Mouse (Mus musculus) neural tube, embryonic 15.5 days (tissue): Measurements from ENCODE around the gene Fcnb. TPM values are rescaled to one million over a fixed set of nuclear protein-coding genes. Genes with fewer than 3 reads are reported as not detected.

Source experiments
- ATAC-seq: fragments of 200-750 bp; cut with Nextera tagmentation; 2 replicates; pipeline ENCODE4 v1.8.0; 2017; ENCODE audit warnings: mild to moderate bottlenecking, moderate TSS enrichment, moderate library complexity; ENCODE audit not compliant: low FRiP score
- H3K27ac ChIP-seq: fragments of 300-500 bp; sonication (generic); replicated peaks from 2 replicates; pipeline ENCODE4 v1.5.1; 2015; ENCODE audit warnings: mild to moderate bottlenecking, inconsistent platforms
- H3K27me3 ChIP-seq: fragments of 300-500 bp; sonication (generic); replicated peaks from 2 replicates; pipeline ENCODE4 v1.6.1; 2015; ENCODE audit warnings: inconsistent platforms
- H3K36me3 ChIP-seq: fragments of 300-500 bp; sonication (generic); 2 replicates; pipeline ENCODE4 v1.6.1; 2015; ENCODE audit warnings: inconsistent platforms
- H3K4me1 ChIP-seq: fragments of 300-500 bp; sonication (generic); 2 replicates; pipeline ENCODE4 v1.6.1; 2015; ENCODE audit warnings: inconsistent platforms
- H3K4me2 ChIP-seq: fragments of 300-500 bp; sonication (generic); 2 replicates; pipeline ENCODE4 v1.6.1; 2015; ENCODE audit warnings: inconsistent platforms, mild to moderate bottlenecking, moderate library complexity
- H3K4me3 ChIP-seq: fragments of 300-500 bp; sonication (generic); replicated peaks from 2 replicates; pipeline ENCODE4 v1.5.1; 2015; ENCODE audit warnings: mild to moderate bottlenecking, inconsistent platforms
- H3K9ac ChIP-seq: fragments of 300-500 bp; sonication (generic); replicated peaks from 2 replicates; pipeline ENCODE4 v1.6.1; 2015; ENCODE audit warnings: mild to moderate bottlenecking, inconsistent platforms
- H3K9me3 ChIP-seq: fragments of 300-500 bp; sonication (generic); replicated peaks from 2 replicates; pipeline ENCODE4 v1.6.1; 2016; ENCODE audit warnings: inconsistent platforms
- WGBS: fragments of 180-500 bp; shearing (Covaris S2); methylation state at CpG from one replicate; pipeline ENCODE4 v1.1.7; 2015; ENCODE audit warnings: mixed read lengths; 5-methylcytosine and 5-hydroxymethylcytosine counted together
- polyA plus RNA-seq: library from polyadenylated mRNA; unstranded; fragments of >200 nt; fragmentation: Nextera tagmentation; extraction: Ambion mirVana; gene quantifications from 2 replicates; pipeline ENCODE4 v1.2.1, GENCODE M21; 2015

Fcnb gene
- polyA plus RNA-seq, 1 experiment from 2014 or later = not detected

DNA sequence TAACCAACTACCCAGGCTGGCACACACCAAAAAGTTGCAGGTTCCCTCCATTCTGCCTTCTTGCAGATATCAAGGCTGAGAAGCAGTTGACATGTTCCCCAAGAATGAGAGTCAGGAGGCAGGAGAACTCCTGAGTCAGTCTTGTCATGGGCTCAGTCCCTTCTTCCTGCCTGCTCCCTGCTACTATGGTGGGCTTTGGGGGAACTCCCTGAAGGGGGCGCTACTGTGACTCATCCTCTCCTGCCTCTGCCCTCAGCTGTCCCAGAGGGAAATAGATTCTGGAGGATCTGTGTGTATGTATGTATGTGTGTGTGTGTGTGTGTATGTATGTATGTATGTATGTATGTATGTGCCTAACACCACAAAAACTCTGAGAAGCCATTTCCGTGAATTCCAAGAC is 19.0 kb upstream of the Fcnb start:
- no peak overlapping the region for H3K9ac ChIP-seq
- H3K9me3 ChIP-seq = no peaks in the 10 kb centered on the region
- no peaks in the 10 kb centered on the region for H3K36me3 ChIP-seq
- H3K4me3 ChIP-seq = no peak overlapping the region
- no peak overlapping the region for H3K4me2 ChIP-seq
- no peaks in the 10 kb centered on the region for H3K27me3 ChIP-seq
- WGBS = 84% methylated on average over 2 of the region's 2 CpGs
- H3K27ac ChIP-seq = no peak overlapping the region
- no peak for ATAC-seq
- H3K4me1 ChIP-seq = peaks cover 13% of the 10 kb centered on the region

DNA sequence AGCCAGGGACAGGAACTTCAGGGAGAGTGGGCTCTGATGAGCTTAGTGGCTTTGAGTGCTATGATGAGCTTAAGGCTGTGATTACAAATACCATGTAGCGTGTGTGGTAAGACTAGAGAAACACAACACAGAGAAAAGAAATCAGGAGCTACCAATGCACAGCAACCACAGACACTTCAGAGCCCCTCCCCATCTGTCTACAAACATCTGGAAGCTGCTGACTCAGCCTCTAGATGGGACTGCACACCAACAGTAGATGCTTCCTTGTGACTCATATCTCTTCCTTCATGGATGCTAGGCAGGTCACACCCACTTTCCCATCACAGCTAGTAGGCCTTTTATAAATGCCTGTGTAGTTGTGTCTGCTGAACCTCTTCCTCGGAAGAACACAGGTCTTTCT is 17.2 kb upstream of the Fcnb start:
- H3K27ac ChIP-seq = no peak overlapping the region
- H3K4me3 ChIP-seq = no peak overlapping the region
- no peaks in the 10 kb centered on the region for H3K36me3 ChIP-seq
- H3K27me3 ChIP-seq = no peaks in the 10 kb centered on the region
- H3K9me3 ChIP-seq = no peaks in the 10 kb centered on the region
- H3K4me1 ChIP-seq = peaks cover 21% of the 10 kb centered on the region
- no peak for ATAC-seq
- no peak overlapping the region for H3K9ac ChIP-seq
- 90% methylated on average over 2 of the region's 2 CpGs for WGBS
- H3K4me2 ChIP-seq = no peak overlapping the region

DNA sequence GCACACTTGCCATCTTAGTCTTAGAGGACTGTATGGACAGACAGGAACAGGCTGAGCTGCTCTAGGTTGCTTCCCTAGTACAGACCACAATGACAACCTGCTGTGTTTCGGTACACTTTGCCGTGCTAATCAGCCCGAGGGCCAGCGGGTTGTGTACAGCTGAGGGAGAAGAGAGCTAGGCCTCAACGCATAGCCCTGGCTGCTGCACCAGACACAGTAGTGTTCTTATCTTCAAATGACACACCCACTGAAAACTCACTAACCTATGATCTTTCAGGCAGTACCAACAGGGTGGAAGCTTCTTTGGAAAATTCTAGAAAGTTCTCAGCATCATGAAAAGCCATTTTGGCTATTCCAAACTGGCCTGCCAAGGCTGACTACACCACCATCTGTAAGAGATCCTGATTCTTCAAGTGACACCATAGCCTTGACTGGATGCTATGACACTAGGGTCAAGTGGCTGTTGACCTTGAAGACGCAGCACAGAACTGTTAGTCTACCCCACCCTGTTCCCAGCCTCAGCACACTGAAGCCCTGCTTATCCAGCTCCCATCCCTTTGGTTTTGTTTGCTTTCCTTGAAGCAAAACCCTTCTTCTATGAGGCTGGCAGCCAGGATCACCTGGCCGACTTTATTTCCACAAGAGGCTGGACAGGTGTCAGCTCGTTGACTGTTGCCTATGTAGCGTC is 16.3 kb upstream of the Fcnb start:
- Histone ChIP-seq H3K9me3 (no peaks in the 10 kb centered on the region), H3K36me3 (no peaks in the 10 kb centered on the region), H3K4me1 (peaks cover 21% of the 10 kb centered on the region), H3K27ac (no peak overlapping the region), H3K4me3 (no peak overlapping the region), H3K27me3 (no peaks in the 10 kb centered on the region), H3K4me2 (no peak overlapping the region), H3K9ac (no peak overlapping the region)
- ATAC-seq = no peak
- 86% methylated on average over 9 of the region's 9 CpGs for WGBS

DNA sequence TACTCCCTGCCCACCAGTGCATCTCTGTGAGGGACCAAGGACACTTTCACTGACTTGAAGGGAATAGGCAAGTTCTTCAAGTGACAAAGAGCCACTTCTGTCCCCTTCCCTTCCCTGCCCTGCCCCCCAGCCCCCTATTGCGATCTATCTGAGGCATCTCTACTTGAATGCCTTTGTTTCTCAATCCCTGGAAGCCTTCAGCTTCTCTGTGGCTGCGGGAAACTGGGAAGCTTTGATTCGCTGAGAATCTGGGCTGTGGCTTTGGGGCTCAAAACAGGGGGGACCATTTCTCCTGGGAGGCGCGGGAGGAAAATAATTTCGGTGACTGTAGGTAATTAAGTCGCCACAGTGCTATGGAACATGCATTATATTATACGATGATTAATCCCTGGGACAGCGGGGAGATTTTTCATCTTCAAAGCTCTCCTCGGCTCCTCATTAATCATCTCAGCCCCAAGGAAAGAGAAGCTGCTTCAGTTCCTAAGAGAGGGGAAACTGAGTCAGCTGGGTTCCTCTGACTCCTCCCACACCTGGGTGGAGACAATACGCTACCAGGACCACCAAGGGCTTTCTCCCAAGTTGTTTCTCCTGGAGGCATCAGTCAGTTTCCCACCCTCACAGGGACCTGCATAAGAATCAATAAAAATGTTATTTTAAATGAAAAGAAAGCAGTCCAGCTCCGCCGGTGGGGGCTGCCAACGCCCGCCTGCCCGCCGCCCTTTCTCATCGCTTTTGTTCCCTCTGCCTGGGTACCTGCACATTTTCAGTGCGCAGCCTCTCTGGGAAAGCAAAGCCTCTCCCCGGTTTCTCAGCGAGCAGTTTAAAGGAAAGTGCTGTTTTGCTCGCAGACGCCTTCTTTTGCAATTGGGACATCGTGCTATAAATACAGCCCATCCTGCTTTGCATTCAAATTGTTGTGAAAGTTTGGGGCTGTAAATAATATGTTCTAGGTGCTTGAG is 14.1 kb upstream of the Fcnb start:
- Histone ChIP-seq H3K4me3 (peak overlapping the region; percentile 25), H3K36me3 (no peaks in the 10 kb centered on the region), H3K4me1 (peaks cover 21% of the 10 kb centered on the region), H3K27me3 (no peaks in the 10 kb centered on the region), H3K27ac (peak overlapping the region; percentile 74), H3K4me2 (peak overlapping the region; percentile 60), H3K9me3 (no peaks in the 10 kb centered on the region), H3K9ac (peak overlapping the region; percentile 37; the same call in 1 of the 2 replicates)
- peak; percentile 79 for ATAC-seq
- 5% methylated on average over 24 of the region's 24 CpGs for WGBS

DNA sequence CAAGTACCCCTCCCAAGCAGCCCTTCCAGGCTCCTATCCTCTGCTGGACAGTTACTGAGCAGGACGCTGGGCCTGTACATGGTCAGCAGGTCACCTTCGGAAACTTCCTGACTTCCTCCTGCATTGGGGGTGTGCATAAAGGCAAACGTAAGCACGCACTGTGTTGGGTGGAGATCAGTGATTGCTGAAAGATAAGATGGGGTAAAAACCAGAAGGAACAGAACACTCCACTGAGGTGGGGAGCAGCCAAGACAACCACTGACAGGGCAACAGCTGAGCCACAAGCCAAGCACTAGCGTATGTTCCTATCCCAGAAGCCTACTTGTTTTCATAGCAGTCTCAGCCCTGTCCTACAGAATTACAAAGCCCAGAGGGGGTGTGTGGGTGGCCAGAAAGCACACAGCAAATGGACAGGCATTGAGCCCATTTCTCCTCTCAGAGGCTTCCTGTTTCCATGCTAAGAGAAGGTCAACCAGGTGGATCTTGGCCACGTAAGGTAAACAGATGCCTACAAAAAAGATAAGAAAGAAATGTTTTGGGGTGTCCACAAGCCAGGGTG is 12.1 kb upstream of the Fcnb start:
- H3K36me3 ChIP-seq = no peaks in the 10 kb centered on the region
- no peaks in the 10 kb centered on the region for H3K27me3 ChIP-seq
- H3K9me3 ChIP-seq = no peaks in the 10 kb centered on the region
- WGBS = 89% methylated on average over 6 of the region's 6 CpGs
- no peak overlapping the region for H3K4me3 ChIP-seq
- ATAC-seq = no peak
- H3K9ac ChIP-seq = no peak overlapping the region
- no peak overlapping the region for H3K4me2 ChIP-seq
- peaks cover 21% of the 10 kb centered on the region for H3K4me1 ChIP-seq
- H3K27ac ChIP-seq = no peak overlapping the region

DNA sequence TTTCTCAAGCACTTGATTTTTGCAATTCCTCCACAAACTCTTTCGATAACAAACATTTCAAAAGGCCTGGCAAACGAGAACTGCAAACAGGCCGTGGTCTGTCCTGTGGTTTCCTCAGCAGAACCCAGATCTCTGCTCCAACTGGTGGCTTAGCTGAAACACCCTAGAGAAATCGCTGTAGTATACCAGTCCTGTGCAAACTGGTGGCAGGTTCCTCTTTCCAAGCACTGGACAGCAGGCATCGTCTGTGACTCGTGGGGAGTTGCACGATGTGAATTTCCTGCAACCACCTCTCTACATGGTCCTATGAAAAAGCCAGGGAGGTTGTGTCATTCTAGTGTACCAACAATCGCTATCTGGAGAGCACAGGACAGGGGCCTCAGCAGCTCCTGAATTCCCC is 7.4 kb upstream of the Fcnb start:
- WGBS = 93% methylated on average over 8 of the region's 8 CpGs
- no peaks in the 10 kb centered on the region for H3K9me3 ChIP-seq
- peaks cover 18% of the 10 kb centered on the region for H3K4me1 ChIP-seq
- H3K4me3 ChIP-seq = no peak overlapping the region
- no peaks in the 10 kb centered on the region for H3K27me3 ChIP-seq
- H3K4me2 ChIP-seq = no peak overlapping the region
- ATAC-seq = no peak
- H3K27ac ChIP-seq = no peak overlapping the region
- H3K36me3 ChIP-seq = no peaks in the 10 kb centered on the region
- no peak overlapping the region for H3K9ac ChIP-seq

DNA sequence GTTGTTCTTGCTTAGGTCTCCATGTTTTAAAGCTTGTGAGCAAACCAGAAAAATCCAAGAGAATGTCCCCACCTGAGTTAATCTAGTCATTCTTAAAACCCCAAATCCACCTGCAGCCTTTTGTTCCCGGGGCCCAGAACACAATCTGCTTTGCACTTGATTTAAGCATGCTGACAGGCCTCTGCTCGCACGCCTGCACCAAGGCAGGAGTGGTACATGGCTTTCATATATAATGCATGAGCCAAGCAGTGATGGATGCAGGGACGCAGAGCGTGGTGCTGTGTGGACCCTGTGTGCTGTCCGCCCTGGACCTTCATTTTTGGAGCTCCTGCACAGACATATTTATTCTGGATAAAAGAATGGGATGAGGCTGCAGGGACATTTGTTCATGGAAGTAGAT is 6.4 kb upstream of the Fcnb start:
- Histone ChIP-seq H3K9me3 (no peaks in the 10 kb centered on the region), H3K4me3 (no peak overlapping the region), H3K4me1 (peaks cover 18% of the 10 kb centered on the region), H3K27ac (peak overlapping the region; percentile 78), H3K9ac (no peak overlapping the region; the same call in 1 of the 2 replicates), H3K27me3 (no peaks in the 10 kb centered on the region), H3K36me3 (no peaks in the 10 kb centered on the region), H3K4me2 (no peak overlapping the region)
- WGBS = 44% methylated on average over 6 of the region's 6 CpGs
- ATAC-seq = peak; percentile 86

DNA sequence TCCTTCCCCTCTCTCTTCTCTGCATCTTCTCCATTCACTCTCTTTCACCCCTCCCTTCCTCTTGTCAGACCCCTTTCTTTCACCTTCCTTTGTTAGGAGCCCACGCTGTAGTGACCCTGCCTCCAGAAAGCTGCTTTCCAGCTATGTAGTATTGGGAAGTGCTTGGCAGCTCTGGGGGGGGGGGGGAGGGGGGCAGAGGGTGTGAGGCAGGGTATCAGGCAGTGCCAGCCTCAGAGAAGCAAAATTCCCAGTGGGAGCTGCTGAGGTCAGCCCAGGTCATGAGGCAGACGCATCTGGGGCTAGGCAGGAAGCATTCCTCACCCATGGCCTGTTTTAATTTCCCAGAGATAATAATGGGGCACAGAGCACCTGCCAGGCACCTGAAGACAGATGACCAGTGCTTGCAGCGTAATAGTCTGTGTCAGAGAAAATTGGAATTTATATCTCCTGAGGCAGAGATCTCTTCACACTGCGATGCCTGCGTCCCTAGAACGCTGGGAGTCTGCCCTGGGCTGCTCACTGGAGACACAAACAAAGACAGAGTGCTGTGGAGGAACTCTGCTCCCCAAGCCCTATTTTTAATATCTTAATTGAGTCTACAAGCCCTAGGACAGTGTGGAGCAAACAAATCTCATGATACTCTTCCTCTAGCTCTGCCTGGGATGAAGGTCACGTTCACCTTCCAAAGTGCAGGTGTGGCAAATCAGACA is 5.8 kb upstream of the Fcnb start:
- Histone ChIP-seq H3K9me3 (no peaks in the 10 kb centered on the region), H3K27me3 (no peaks in the 10 kb centered on the region), H3K27ac (peak overlapping the region; percentile 78), H3K4me3 (no peak overlapping the region), H3K9ac (no peak overlapping the region), H3K36me3 (no peaks in the 10 kb centered on the region), H3K4me2 (no peak overlapping the region), H3K4me1 (peaks cover 18% of the 10 kb centered on the region)
- peak; percentile 70; the same call in 1 of the 2 replicates for ATAC-seq
- WGBS = 39% methylated on average over 7 of the region's 7 CpGs

DNA sequence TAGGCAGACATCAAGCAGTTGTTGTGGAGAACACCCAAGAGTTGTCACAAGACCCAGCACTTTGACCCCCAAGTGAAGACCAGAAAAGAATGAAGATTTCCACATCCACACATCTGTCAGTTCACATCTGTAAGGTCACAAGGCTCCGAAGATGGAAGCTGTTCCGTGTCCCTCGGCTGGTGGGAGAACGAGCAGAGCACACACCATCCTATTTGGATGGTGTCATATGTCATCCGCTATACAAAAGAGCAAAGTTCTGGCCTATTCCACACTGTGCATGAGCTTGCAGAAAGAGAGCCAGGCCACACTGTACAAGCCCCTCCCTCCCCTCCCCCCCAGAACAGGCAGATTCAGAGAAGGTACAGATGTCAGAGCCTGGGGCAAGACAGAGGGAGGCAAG is 4.4 kb upstream of the Fcnb start:
- Histone ChIP-seq H3K36me3 (no peaks in the 10 kb centered on the region), H3K4me2 (no peak overlapping the region), H3K4me1 (peaks cover 18% of the 10 kb centered on the region), H3K9me3 (no peaks in the 10 kb centered on the region), H3K9ac (no peak overlapping the region), H3K4me3 (no peak overlapping the region), H3K27ac (no peak overlapping the region), H3K27me3 (no peaks in the 10 kb centered on the region)
- ATAC-seq = no peak
- 78% methylated on average over 5 of the region's 5 CpGs for WGBS

DNA sequence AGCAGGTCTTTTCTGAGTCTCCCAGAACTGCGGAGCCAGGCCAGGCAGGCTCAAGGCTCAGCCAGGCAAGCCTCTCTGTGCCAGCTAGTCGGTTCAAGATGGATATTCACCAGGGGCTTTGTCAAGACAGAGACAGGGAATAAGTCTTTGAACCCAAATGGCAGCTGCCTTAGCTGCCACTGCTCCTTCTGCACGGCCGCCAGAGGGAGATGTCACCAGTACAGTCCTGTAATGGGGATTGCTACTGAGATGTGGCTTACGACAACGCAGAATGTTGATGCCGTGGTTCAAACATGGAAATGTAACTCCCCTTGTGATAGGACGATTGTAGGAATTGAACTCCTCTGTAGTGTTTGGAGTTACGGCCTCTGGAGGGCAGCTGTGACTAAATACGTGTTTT is 1.4 kb upstream of the Fcnb start:
- H3K36me3 ChIP-seq = no peaks in the 10 kb centered on the region
- H3K27ac ChIP-seq = no peak overlapping the region
- H3K9me3 ChIP-seq = no peaks in the 10 kb centered on the region
- no peaks in the 10 kb centered on the region for H3K27me3 ChIP-seq
- H3K9ac ChIP-seq = no peak overlapping the region
- peaks cover 13% of the 10 kb centered on the region for H3K4me1 ChIP-seq
- H3K4me2 ChIP-seq = no peak overlapping the region
- H3K4me3 ChIP-seq = no peak overlapping the region
- no peak for ATAC-seq
- 78% methylated on average over 10 of the region's 10 CpGs for WGBS

DNA sequence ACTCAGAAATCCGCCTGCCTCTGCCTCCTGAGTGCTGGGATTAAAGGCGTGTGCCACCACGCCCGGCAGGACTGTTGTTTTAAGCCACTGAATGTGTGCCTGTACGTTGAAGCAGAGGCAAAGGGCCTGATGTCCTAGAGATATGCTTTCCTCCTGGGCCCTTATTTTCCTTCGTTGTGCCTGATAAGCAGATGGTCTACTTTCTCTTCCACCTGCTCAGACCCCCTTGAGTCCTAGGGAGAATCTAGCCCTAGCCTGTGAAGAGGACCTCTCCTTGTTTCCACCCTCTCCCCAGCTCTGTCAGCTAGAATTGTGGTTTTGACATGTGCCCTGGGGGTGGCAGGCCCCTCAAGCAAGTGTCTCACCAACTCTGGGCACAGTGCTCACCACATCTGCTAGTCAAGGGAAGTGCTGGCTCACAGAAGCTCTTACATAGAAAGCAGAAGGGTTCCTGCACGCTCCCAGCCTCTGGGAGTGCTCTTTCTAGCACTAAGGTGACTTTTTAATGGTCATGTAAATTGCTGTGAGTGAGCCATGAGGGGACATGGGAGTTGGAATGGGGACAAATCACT is 9.0 kb downstream of the Fcnb start:
- H3K4me1 ChIP-seq = no peaks in the 10 kb centered on the region
- no peaks in the 10 kb centered on the region for H3K27me3 ChIP-seq
- H3K36me3 ChIP-seq = no peaks in the 10 kb centered on the region
- no peak overlapping the region for H3K4me2 ChIP-seq
- H3K27ac ChIP-seq = no peak overlapping the region
- no peaks in the 10 kb centered on the region for H3K9me3 ChIP-seq
- no peak for ATAC-seq
- no peak overlapping the region for H3K9ac ChIP-seq
- WGBS = 83% methylated on average over 7 of the region's 7 CpGs
- H3K4me3 ChIP-seq = no peak overlapping the region
